Mouse (Mus musculus) lung, adult 2 months (tissue): ENCODE data around the gene Chdh. TPM values are rescaled to one million over a fixed set of nuclear protein-coding genes. Genes with fewer than 3 reads are reported as not detected.

Source experiments
- DNase-seq: peaks from one replicate; pipeline ENCODE4 v3.0.0; 2022
- H3K4me1 ChIP-seq: fragments of 200-500 bp; 2 replicates; pipeline ENCODE4 v1.6.1; 2011; ENCODE audit warnings: low read length; ENCODE audit not compliant: control insufficient read depth, insufficient read depth
- H3K4me3 ChIP-seq: fragments of 200-500 bp; replicated peaks from 2 replicates; pipeline ENCODE3; 2011; ENCODE audit warnings: low read depth, mild to moderate bottlenecking, control low read depth, low read length; ENCODE audit errors: extremely low read depth
- CTCF ChIP-seq: fragments of 200-500 bp; IDR thresholded peaks from 2 replicates; pipeline ENCODE4 v1.5.1; 2011; ENCODE audit warnings: mild to moderate bottlenecking, low read length, control low read depth; ENCODE audit not compliant: insufficient read depth
- POLR2A ChIP-seq: fragments of 200-500 bp; IDR thresholded peaks from 2 replicates; pipeline ENCODE4 v1.6.1; 2011; ENCODE audit warnings: low read depth, mild to moderate bottlenecking, control low read depth, low read length, borderline replicate concordance; ENCODE audit errors: extremely low read depth
- WGBS: fragments of 180-500 bp; shearing (Covaris S2); methylation state at CpG from one replicate; pipeline ENCODE4 v1.1.7; 2018; 5-methylcytosine and 5-hydroxymethylcytosine counted together
- polyA plus RNA-seq: library from polyadenylated mRNA; depleted of rRNA; stranded (reverse); fragments of >200 nt; gene quantifications from 2 replicates; pipeline ENCODE4 v1.2.3, GENCODE M21; 2012; rRNA removed

Gene Chdh
- polyA plus RNA-seq, 1 experiment, result 2.2 TPM

- no peak for DNase-seq
- no peaks in the 10 kb centered on the region for H3K4me1 ChIP-seq
- no peak for TF ChIP-seq CTCF
- TF ChIP-seq POLR2A, result no peak
- WGBS, result 53% methylated on average over 4 of the region's 4 CpGs
- H3K4me3 ChIP-seq, result no peak overlapping the region
Measured at GRCm38 (mm10) chr14:30079729-30080128, 70.9 kb downstream of the Chdh start.

Other genes starting within 250 kb of the Chdh start
- gene Selenok, start 40.7 kb upstream of the Chdh start, polyA plus RNA-seq, result 31.5 and 49.5 TPM in 2 replicates
- 21.0 and 24.6 TPM in 2 replicates for gene Actr8, start 30.7 kb upstream of the Chdh start, polyA plus RNA-seq
- gene Il17rb, start 127 bp upstream of the Chdh start, polyA plus RNA-seq, result 0.64 and 0.88 TPM in 2 replicates